Mouse (Mus musculus) hindbrain, embryonic 13.5 days (tissue): Measurements from ENCODE around the gene Klhl29. TPM values are rescaled to one million over a fixed set of nuclear protein-coding genes. Genes with fewer than 3 reads are reported as not detected.

Experiments used
- ATAC-seq: fragments of 200-750 bp; cut with Nextera tagmentation; 2 replicates; pipeline ENCODE4 v1.8.0; 2017; ENCODE audit warnings: moderate TSS enrichment; ENCODE audit not compliant: low FRiP score
- H3K27ac ChIP-seq: fragments of 300-500 bp; sonication (generic); 2 replicates; pipeline ENCODE4 v1.5.1; 2015; ENCODE audit warnings: inconsistent platforms, mild to moderate bottlenecking, moderate library complexity
- H3K27me3 ChIP-seq: fragments of 300-500 bp; sonication (generic); 2 replicates; pipeline ENCODE4 v1.6.1; 2015; ENCODE audit warnings: mild to moderate bottlenecking, inconsistent platforms
- H3K36me3 ChIP-seq: fragments of 300-500 bp; sonication (generic); 2 replicates; pipeline ENCODE4 v1.6.1; 2015; ENCODE audit warnings: mild to moderate bottlenecking, inconsistent platforms
- H3K4me1 ChIP-seq: fragments of 300-500 bp; sonication (generic); replicated peaks from 2 replicates; pipeline ENCODE4 v1.6.1; 2015; ENCODE audit warnings: inconsistent platforms
- H3K4me2 ChIP-seq: fragments of 300-500 bp; sonication (generic); 2 replicates; pipeline ENCODE4 v1.6.1; 2015; ENCODE audit warnings: inconsistent platforms, mild to moderate bottlenecking, moderate library complexity
- H3K4me3 ChIP-seq: fragments of 300-500 bp; sonication (generic); 2 replicates; pipeline ENCODE4 v1.5.1; 2015; ENCODE audit warnings: mild to moderate bottlenecking, inconsistent platforms
- H3K9ac ChIP-seq: fragments of 300-500 bp; sonication (generic); 2 replicates; pipeline ENCODE4 v1.6.1; 2015; ENCODE audit warnings: mild to moderate bottlenecking, inconsistent platforms
- H3K9me3 ChIP-seq: fragments of 300-500 bp; sonication (generic); 2 replicates; pipeline ENCODE4 v1.6.1; 2016; ENCODE audit warnings: inconsistent platforms
- WGBS: fragments of 180-500 bp; shearing (Covaris S2); methylation state at CpG from one replicate; pipeline ENCODE4 v1.1.7; 2015; 5-methylcytosine and 5-hydroxymethylcytosine counted together
- polyA plus RNA-seq: library from polyadenylated mRNA; unstranded; fragments of >200 nt; fragmentation: Nextera tagmentation; extraction: Ambion mirVana; gene quantifications from 2 replicates; pipeline ENCODE4 v1.2.1, GENCODE M21; 2015

Gene Klhl29
- polyA plus RNA-seq, 1 experiment from 2014 or later = 4.0 TPM

- no peaks in the 10 kb centered on the region for H3K36me3 ChIP-seq
- WGBS = 35% methylated on average over 12 of the region's 12 CpGs
- H3K27me3 ChIP-seq = no peaks in the 10 kb centered on the region
- no peaks in the 10 kb centered on the region for H3K9me3 ChIP-seq
- H3K9ac ChIP-seq = no peak overlapping the region
- ATAC-seq = peak; percentile 49; the same call in 1 of the 2 replicates
- H3K27ac ChIP-seq = no peak overlapping the region
- H3K4me1 ChIP-seq = peaks cover 20% of the 10 kb centered on the region
- H3K4me3 ChIP-seq = no peak overlapping the region
- H3K4me2 ChIP-seq = no peak overlapping the region
Observed at GRCm38 (mm10) chr12:5319359-5319973, 56.0 kb downstream of the Klhl29 start.

- no peak for ATAC-seq
- H3K27ac ChIP-seq = no peak overlapping the region
- no peaks in the 10 kb centered on the region for H3K27me3 ChIP-seq
- no peak overlapping the region for H3K4me2 ChIP-seq
- peaks cover 22% of the 10 kb centered on the region for H3K4me1 ChIP-seq
- 92% methylated on average over 9 of the region's 9 CpGs for WGBS
- peaks cover 11% of the 10 kb centered on the region for H3K36me3 ChIP-seq
- no peak overlapping the region for H3K4me3 ChIP-seq
- no peaks in the 10 kb centered on the region for H3K9me3 ChIP-seq
- H3K9ac ChIP-seq = no peak overlapping the region
Observed at GRCm38 (mm10) chr12:5316029-5316567, 59.4 kb downstream of the Klhl29 start.

DNA sequence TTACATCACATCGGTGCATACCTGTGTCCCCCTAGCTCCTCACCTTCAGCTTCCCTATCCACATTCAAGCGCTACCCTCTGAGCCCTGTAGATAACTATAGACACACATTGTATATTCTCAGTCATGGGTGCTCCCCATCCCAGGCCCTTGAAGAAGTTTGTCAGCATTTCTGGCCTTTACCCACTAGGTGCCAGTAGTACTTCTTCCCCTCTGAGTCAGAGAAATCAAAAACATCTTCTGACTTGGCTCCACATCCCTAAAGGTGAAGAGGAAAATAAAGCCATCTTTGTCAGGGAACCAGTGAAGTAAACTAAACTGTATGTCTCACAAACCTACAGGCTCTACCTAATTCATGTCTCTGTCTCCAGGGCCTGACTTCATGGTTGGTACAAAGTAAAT lies 67.6 kb downstream of the Klhl29 start:
- no peaks in the 10 kb centered on the region for H3K9me3 ChIP-seq
- no peak overlapping the region for H3K9ac ChIP-seq
- no peak overlapping the region for H3K4me3 ChIP-seq
- peaks cover 9% of the 10 kb centered on the region for H3K4me1 ChIP-seq
- no peak overlapping the region for H3K4me2 ChIP-seq
- 90% methylated on average over 2 of the region's 2 CpGs for WGBS
- ATAC-seq = no peak
- no peaks in the 10 kb centered on the region for H3K27me3 ChIP-seq
- H3K36me3 ChIP-seq = peaks cover 14% of the 10 kb centered on the region
- H3K27ac ChIP-seq = no peak overlapping the region

DNA sequence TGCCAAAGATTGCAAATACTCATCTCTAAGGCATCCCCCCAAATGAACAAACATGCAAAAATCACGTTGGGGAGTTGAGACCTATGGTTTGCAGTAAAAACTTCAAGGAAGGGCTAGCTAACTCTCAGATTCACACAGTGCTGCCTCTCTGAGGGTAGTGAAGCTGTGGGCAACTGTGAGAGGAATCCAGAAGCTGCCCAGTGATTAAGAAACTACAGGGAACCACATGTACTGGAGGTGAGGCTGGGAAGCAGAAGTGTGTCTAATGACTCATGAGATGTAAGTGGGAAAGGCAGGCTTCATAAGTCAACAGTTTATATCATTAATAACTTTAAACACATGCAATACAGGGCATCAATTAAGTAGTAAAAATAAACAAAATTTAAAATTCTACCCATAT lies 70.0 kb downstream of the Klhl29 start:
- Histone ChIP-seq H3K9ac (no peak overlapping the region), H3K4me1 (peaks cover 21% of the 10 kb centered on the region)
- WGBS = 69% methylated on average over 1 of the region's 1 CpGs

GRCm38 (mm10) chr12:5303912-5304311 lies 71.6 kb downstream of the Klhl29 start:
- Histone ChIP-seq H3K4me2 (no peak overlapping the region), H3K4me3 (no peak overlapping the region), H3K9me3 (no peaks in the 10 kb centered on the region), H3K4me1 (peaks cover 28% of the 10 kb centered on the region), H3K36me3 (no peaks in the 10 kb centered on the region), H3K27ac (no peak overlapping the region), H3K27me3 (no peaks in the 10 kb centered on the region), H3K9ac (no peak overlapping the region)
- no peak for ATAC-seq
- WGBS = 89% methylated on average over 5 of the region's 5 CpGs

More for the DNA sequence above, 70.0 kb downstream of the Klhl29 start:
- Histone ChIP-seq H3K27me3 (no peaks in the 10 kb centered on the region), H3K27ac (no peak overlapping the region), H3K4me2 (no peak overlapping the region), H3K4me3 (no peak overlapping the region), H3K9me3 (no peaks in the 10 kb centered on the region), H3K36me3 (no peaks in the 10 kb centered on the region)
- ATAC-seq = no peak

DNA sequence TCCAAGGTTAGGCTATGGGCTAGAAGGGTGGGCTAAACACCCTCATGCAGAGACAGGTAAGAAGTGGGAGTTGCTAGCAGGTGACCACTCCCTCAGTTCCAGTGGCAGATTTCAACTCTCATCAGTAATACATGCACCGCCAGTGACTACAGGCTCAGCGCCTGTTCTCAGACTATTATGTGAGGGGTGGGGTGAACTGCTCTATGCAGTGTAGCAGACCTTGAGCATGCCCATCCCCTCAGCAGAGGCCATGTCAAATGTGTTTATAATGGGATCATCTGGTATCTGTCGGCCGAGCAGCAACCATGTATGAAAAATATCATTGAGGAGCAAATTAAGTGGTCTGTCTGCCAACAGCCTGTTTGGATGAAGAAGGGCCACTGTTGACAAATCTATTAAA lies 72.4 kb downstream of the Klhl29 start:
- Histone ChIP-seq H3K36me3 (no peaks in the 10 kb centered on the region), H3K9ac (no peak overlapping the region), H3K4me3 (no peak overlapping the region), H3K4me1 (peaks cover 28% of the 10 kb centered on the region), H3K9me3 (no peaks in the 10 kb centered on the region), H3K27me3 (no peaks in the 10 kb centered on the region), H3K27ac (no peak overlapping the region), H3K4me2 (no peak overlapping the region)
- peak; percentile 78 for ATAC-seq
- whole genome bisulfite sequencing = 62% methylated on average over 4 of the region's 4 CpGs

DNA sequence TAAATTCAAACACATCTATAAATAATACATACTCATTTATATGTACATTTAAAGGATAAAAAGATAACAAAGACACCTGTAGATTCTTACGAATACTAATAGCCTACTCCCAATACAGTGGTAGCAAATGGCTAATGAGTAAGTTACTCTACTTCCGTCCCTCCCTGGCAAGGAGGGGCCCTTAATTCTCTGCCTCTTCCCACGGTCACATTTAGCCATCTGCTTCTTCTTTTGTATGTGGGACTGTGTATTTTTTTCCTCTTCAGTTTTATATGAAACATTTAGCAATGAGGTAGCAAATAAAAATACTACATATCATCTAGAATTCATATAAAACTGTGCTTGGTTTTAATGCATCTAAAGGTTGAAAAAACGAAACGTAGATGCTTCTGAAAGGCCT lies 73.6 kb downstream of the Klhl29 start:
- Histone ChIP-seq H3K9me3 (no peaks in the 10 kb centered on the region), H3K4me1 (peaks cover 29% of the 10 kb centered on the region), H3K36me3 (no peaks in the 10 kb centered on the region), H3K4me3 (no peak overlapping the region), H3K27ac (no peak overlapping the region), H3K27me3 (no peaks in the 10 kb centered on the region), H3K4me2 (no peak overlapping the region), H3K9ac (no peak overlapping the region)
- no peak for ATAC-seq
- 78% methylated on average over 5 of the region's 5 CpGs for WGBS

DNA sequence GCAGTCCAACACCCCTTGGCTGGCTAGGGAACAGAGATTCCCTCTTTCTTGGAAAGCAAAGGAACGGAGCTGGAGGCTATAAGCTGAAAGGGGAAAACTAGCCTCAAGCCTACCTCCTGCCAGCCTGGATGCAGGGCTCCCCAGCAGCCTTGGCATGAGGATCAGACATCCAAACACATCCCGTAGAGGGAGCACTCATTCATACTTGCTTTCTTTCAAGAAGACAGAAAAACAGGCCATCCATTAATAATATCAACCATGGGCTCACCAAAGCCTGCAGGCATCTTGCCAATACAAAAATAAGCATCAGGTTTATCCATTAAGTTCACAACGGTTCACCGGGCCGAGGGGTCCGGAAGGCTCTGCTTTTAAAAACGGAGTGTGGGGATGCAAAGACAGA lies 79.1 kb downstream of the Klhl29 start:
- no peak overlapping the region for H3K4me2 ChIP-seq
- no peak overlapping the region for H3K9ac ChIP-seq
- H3K27ac ChIP-seq = no peak overlapping the region
- no peak for ATAC-seq
- H3K36me3 ChIP-seq = no peaks in the 10 kb centered on the region
- no peaks in the 10 kb centered on the region for H3K9me3 ChIP-seq
- no peak overlapping the region for H3K4me3 ChIP-seq
- H3K27me3 ChIP-seq = no peaks in the 10 kb centered on the region
- 78% methylated on average over 7 of the region's 7 CpGs for WGBS
- peaks cover 22% of the 10 kb centered on the region for H3K4me1 ChIP-seq

- Histone ChIP-seq H3K9ac (no peak overlapping the region), H3K27ac (no peak overlapping the region), H3K4me2 (no peak overlapping the region), H3K4me3 (no peak overlapping the region), H3K36me3 (no peaks in the 10 kb centered on the region), H3K27me3 (no peaks in the 10 kb centered on the region), H3K4me1 (peaks cover 13% of the 10 kb centered on the region; the same call in 1 of the 2 replicates), H3K9me3 (no peaks in the 10 kb centered on the region)
- WGBS = 78% methylated on average over 7 of the region's 7 CpGs
- no peak for ATAC-seq
Observed at GRCm38 (mm10) chr12:5292316-5292715, 83.2 kb downstream of the Klhl29 start.

- Histone ChIP-seq H3K9me3 (no peaks in the 10 kb centered on the region), H3K36me3 (no peaks in the 10 kb centered on the region; the same call in 1 of the 2 replicates), H3K4me2 (no peak overlapping the region), H3K4me3 (no peak overlapping the region), H3K27me3 (no peaks in the 10 kb centered on the region), H3K27ac (no peak overlapping the region), H3K4me1 (peaks cover 32% of the 10 kb centered on the region), H3K9ac (no peak overlapping the region)
- no peak for ATAC-seq
- 86% methylated on average over 11 of the region's 11 CpGs for WGBS
Observed at GRCm38 (mm10) chr12:5285579-5285978, 89.9 kb downstream of the Klhl29 start.

- 92% methylated on average over 6 of the region's 6 CpGs for WGBS
- no peak overlapping the region for H3K4me2 ChIP-seq
Observed at GRCm38 (mm10) chr12:5284961-5285360, 90.5 kb downstream of the Klhl29 start.

DNA sequence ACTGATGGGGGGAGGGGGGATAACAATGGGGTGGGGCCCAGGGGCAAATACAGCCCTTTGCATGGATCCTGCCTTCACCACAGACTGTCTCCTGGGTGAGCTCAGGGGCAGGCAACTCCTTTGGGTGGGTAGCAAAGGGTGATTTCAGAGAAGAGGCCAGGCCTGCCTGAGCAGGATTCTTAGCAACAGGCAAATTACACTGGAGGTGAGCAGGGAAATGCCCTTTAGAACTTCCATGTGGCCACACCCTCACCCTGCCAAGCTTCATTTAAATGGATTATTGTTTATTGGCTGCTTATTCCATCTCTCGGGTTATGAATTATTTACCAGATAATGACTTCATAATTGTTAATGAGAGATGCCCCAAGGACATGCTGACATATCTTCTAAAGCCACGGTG lies 91.8 kb downstream of the Klhl29 start:
- H3K27me3 ChIP-seq = no peaks in the 10 kb centered on the region
- H3K4me3 ChIP-seq = no peak overlapping the region
- H3K36me3 ChIP-seq = no peaks in the 10 kb centered on the region; the same call in 1 of the 2 replicates
- 58% methylated on average over 2 of the region's 2 CpGs for WGBS
- no peaks in the 10 kb centered on the region for H3K9me3 ChIP-seq
- no peak for ATAC-seq
- H3K4me2 ChIP-seq = no peak overlapping the region
- H3K27ac ChIP-seq = no peak overlapping the region
- no peak overlapping the region for H3K9ac ChIP-seq
- peaks cover 41% of the 10 kb centered on the region for H3K4me1 ChIP-seq

More at GRCm38 (mm10) chr12:5284961-5285360, 90.5 kb downstream of the Klhl29 start:
- Histone ChIP-seq H3K36me3 (no peaks in the 10 kb centered on the region; the same call in 1 of the 2 replicates), H3K27ac (0 out of 2 replicates have a peak overlapping the region, but pooled peaks have one; percentile 26), H3K27me3 (no peaks in the 10 kb centered on the region), H3K4me3 (no peak overlapping the region), H3K9me3 (no peaks in the 10 kb centered on the region), H3K4me1 (peaks cover 36% of the 10 kb centered on the region), H3K9ac (no peak overlapping the region)
- ATAC-seq = no peak

- no peak for ATAC-seq
- Histone ChIP-seq H3K4me2 (no peak overlapping the region), H3K4me3 (no peak overlapping the region), H3K9ac (no peak overlapping the region), H3K27me3 (no peaks in the 10 kb centered on the region), H3K36me3 (no peaks in the 10 kb centered on the region; the same call in 1 of the 2 replicates), H3K27ac (no peak overlapping the region), H3K4me1 (peaks cover 41% of the 10 kb centered on the region), H3K9me3 (no peaks in the 10 kb centered on the region)
- 70% methylated on average over 2 of the region's 2 CpGs for WGBS
Observed at GRCm38 (mm10) chr12:5282611-5283010, 92.9 kb downstream of the Klhl29 start.
